Mouse (Mus musculus): ENCODE results near the gene Zfp418. TPM values are rescaled to one million over a fixed set of nuclear protein-coding genes. Genes with fewer than 3 reads are reported as not detected.
"Not testable (repeated sequence)": the region's sequence is repeated elsewhere in the genome, so short reads cannot be mapped to it uniquely, and the experiment has no call there.

Zfp418 gene
- polyA plus RNA-seq, 1 experiment from 2014 or later: 2.9 TPM

- Histone ChIP-seq H3K9me3 (ENCODE audit: control insufficient read depth, low read length) (no peaks in the 10 kb centered on the region), H3K4me1 (replicated peaks; ENCODE audit: control insufficient read depth, insufficient read depth, low read length) (no peaks in the 10 kb centered on the region), H3K36me3 (ENCODE audit: control insufficient read depth, insufficient read depth, low read length) (0 out of 2 replicates have a peak, but pooled peaks cover 3% of the 10 kb centered on the region), H3K4me2 (ENCODE audit: low read depth, low read length) (peak overlapping the region; percentile 57), H3K27ac (ENCODE audit: low read length) (no peak overlapping the region), H3K9ac (ENCODE audit: low read length) (no peak overlapping the region), H3K27me3 (ENCODE audit: control insufficient read depth, insufficient read depth, low read depth, low read length) (no peaks in the 10 kb centered on the region), H3K4me3 (ENCODE audit: low read length) (peak overlapping the region; percentile 67)
- WGBS: 9% methylated on average over 13 of the region's 13 CpGs
- ATAC-seq (ENCODE audit: low read depth): peak; percentile 68
Observed at GRCm38 (mm10) chr7:7187417-7188190, 16.5 kb downstream of the Zfp418 start.

GRCm38 (mm10) chr7:7188191-7188942 is 17.2 kb downstream of the Zfp418 start:
- 9% methylated on average over 18 of the region's 18 CpGs for WGBS
- Histone ChIP-seq H3K4me1 (replicated peaks; ENCODE audit: control insufficient read depth, insufficient read depth, low read length) (no peaks in the 10 kb centered on the region), H3K9me3 (ENCODE audit: control insufficient read depth, low read length) (no peaks in the 10 kb centered on the region), H3K9ac (ENCODE audit: low read length) (peak overlapping the region; percentile 62; the same call in 1 of the 2 replicates), H3K27me3 (ENCODE audit: control insufficient read depth, insufficient read depth, low read depth, low read length) (no peaks in the 10 kb centered on the region), H3K27ac (ENCODE audit: low read length) (no peak overlapping the region), H3K36me3 (ENCODE audit: control insufficient read depth, insufficient read depth, low read length) (no peaks in the 10 kb centered on the region), H3K4me3 (ENCODE audit: low read length) (peak overlapping the region; percentile 67), H3K4me2 (ENCODE audit: low read depth, low read length) (peak overlapping the region; percentile 57)
- peak; percentile 96 for ATAC-seq (ENCODE audit: low read depth)

GRCm38 (mm10) chr7:7209313-7210151 is 38.4 kb downstream of the Zfp418 start, which contains the start of gene Zfp772:
Gene Zfp772 (minus strand): TSS chr7:7209998.
- WGBS: 2% methylated on average over 24 of the region's 24 CpGs
- H3K27ac ChIP-seq (ENCODE audit: low read length): not testable (repeated sequence)

More at GRCm38 (mm10) chr7:7209313-7210151, 38.4 kb downstream of the Zfp418 start, which contains the start of gene Zfp772:
- not testable (repeated sequence) for H3K9me3 ChIP-seq (ENCODE audit: control insufficient read depth, low read length); H3K27me3 ChIP-seq (ENCODE audit: control insufficient read depth, insufficient read depth, low read depth, low read length); H3K36me3 ChIP-seq (ENCODE audit: control insufficient read depth, insufficient read depth, low read length); H3K4me1 ChIP-seq (replicated peaks; ENCODE audit: control insufficient read depth, insufficient read depth, low read length); ATAC-seq (ENCODE audit: low read depth)
- Histone ChIP-seq H3K9ac (ENCODE audit: low read length) (peak within 1 kb of the TSS; percentile 67), H3K4me2 (ENCODE audit: low read depth, low read length) (peak within 1 kb of the TSS; percentile 64), H3K4me3 (ENCODE audit: low read length) (peak within 1 kb of the TSS; percentile 55)

Other genes with a start within 250 kb of the Zfp418 start
- gene Aurkc, start 176.0 kb upstream of the Zfp418 start, polyA plus RNA-seq (2015; fragmentation: Nextera tagmentation; extraction: Ambion mirVana): not detected in 2 replicates
- 13.8 and 16.4 TPM in 2 replicates for gene Zfp954, start 49.8 kb upstream of the Zfp418 start, polyA plus RNA-seq (2015; fragmentation: Nextera tagmentation; extraction: Ambion mirVana)
- 1.7 and 2.0 TPM in 2 replicates for gene Zfp773, start 34.6 kb upstream of the Zfp418 start, polyA plus RNA-seq (2015; fragmentation: Nextera tagmentation; extraction: Ambion mirVana)
- gene Zfp772, start 38.7 kb downstream of the Zfp418 start, polyA plus RNA-seq (2015; fragmentation: Nextera tagmentation; extraction: Ambion mirVana): 7.3 and 8.0 TPM in 2 replicates
- gene Vmn2r29, start 76.0 kb downstream of the Zfp418 start, polyA plus RNA-seq (2015; fragmentation: Nextera tagmentation; extraction: Ambion mirVana): 0.40 and 0.58 TPM in 2 replicates
- gene Gm45844, start 107.0 kb downstream of the Zfp418 start, polyA plus RNA-seq (2015; fragmentation: Nextera tagmentation; extraction: Ambion mirVana): 2.9 TPM in 2 replicates
- gene Clcn4, start 129.5 kb downstream of the Zfp418 start, polyA plus RNA-seq (2015; fragmentation: Nextera tagmentation; extraction: Ambion mirVana): 50.2 and 51.0 TPM in 2 replicates
- gene Vmn2r30, start 166.3 kb downstream of the Zfp418 start, polyA plus RNA-seq (2015; fragmentation: Nextera tagmentation; extraction: Ambion mirVana): not detected in 2 replicates
- not detected in 2 replicates for gene Gm45783, start 203.2 kb downstream of the Zfp418 start, polyA plus RNA-seq (2015; fragmentation: Nextera tagmentation; extraction: Ambion mirVana)
- gene Vmn2r31, start 228.4 kb downstream of the Zfp418 start, polyA plus RNA-seq (2015; fragmentation: Nextera tagmentation; extraction: Ambion mirVana): not detected in 2 replicates

All from lung, embryonic 16.5 days (tissue).